10 mouse cellular contexts compared by ENCODE assay signal in genomic region chr10:77035487-77035886, GRCm38 (mm10). TPM values are rescaled to one million over a fixed set of nuclear protein-coding genes. Genes with fewer than 3 reads are reported as not detected.
DNase-seq lines count a peak whose midpoint lies in the region; ATAC-seq and TF ChIP-seq lines count a peak whose summit lies in the region.
"Had no signal": no experiment of that assay in that cellular context is flagged by ENCODE, and none has a peak within 500 bp of the region (broad histone marks: within the 10 kb centered on the region; RNA-seq: fewer than 3 reads in every experiment).

No protein-coding gene starts in this region.

- H3K27me3 ChIP-seq in limb, embryonic 11.5 days (ENCODE audit: control insufficient read depth, insufficient read depth, low read length) = no peaks in the 10 kb centered on the region
- H3K27me3 ChIP-seq in limb, embryonic 10.5 days (ENCODE audit: low read depth, poor library complexity, severe bottlenecking) = peaks cover 13% of the 10 kb centered on the region
- no peaks in the 10 kb centered on the region for H3K27me3 ChIP-seq in heart, embryonic 11.5 days (ENCODE audit: control insufficient read depth, insufficient read depth, low read length)
- H3K27me3 ChIP-seq: forebrain, embryonic 15.5 days had no signal

- H3K9ac ChIP-seq in limb, embryonic 11.5 days (ENCODE audit: low read length) = no peak overlapping the region
- no peak overlapping the region for H3K9ac ChIP-seq in heart, embryonic 11.5 days (ENCODE audit: low read depth, low read length)

- WGBS in limb, embryonic 11.5 days = 90% methylated on average over 6 of the region's 6 CpGs
- 87% methylated on average over 6 of the region's 6 CpGs for WGBS in limb, embryonic 10.5 days
- WGBS in olfactory bulb, adult 2 months = 65% methylated on average over 6 of the region's 6 CpGs
- WGBS in heart, embryonic 11.5 days (ENCODE audit: insufficient replicate concordance) = 70% methylated on average over 6 of the region's 6 CpGs

- no peaks in the 10 kb centered on the region for H3K9me3 ChIP-seq in limb, embryonic 11.5 days (ENCODE audit: control insufficient read depth, low read length)
- H3K9me3 ChIP-seq in limb, embryonic 10.5 days (replicated peaks) = no peaks in the 10 kb centered on the region
- no peaks in the 10 kb centered on the region for H3K9me3 ChIP-seq in heart, embryonic 11.5 days (replicated peaks; ENCODE audit: control insufficient read depth, low read length)
- H3K9me3 ChIP-seq: forebrain, embryonic 15.5 days had no signal

- no peak overlapping the region for H3K27ac ChIP-seq in limb, embryonic 11.5 days (replicated peaks; ENCODE audit: low read depth, low read length)
- H3K27ac ChIP-seq in limb, embryonic 10.5 days = no peak overlapping the region
- peak overlapping the region; percentile 62; the same call in 1 of the 2 replicates for H3K27ac ChIP-seq in cortical plate, adult 2 months (ENCODE audit: insufficient read depth, low read length)
- peak overlapping the region; percentile 34 for H3K27ac ChIP-seq in olfactory bulb, adult 2 months (ENCODE audit: insufficient read depth, low read depth, low read length)
- H3K27ac ChIP-seq in heart, embryonic 11.5 days (ENCODE audit: low read depth, low read length) = no peak overlapping the region
- H3K27ac ChIP-seq: forebrain, embryonic 15.5 days had no signal

- peak; percentile 54; the same call in 1 of the 2 replicates for TF ChIP-seq POLR2A in cortical plate, adult 2 months (IDR thresholded peaks at IDR 0.05; ENCODE audit: extremely low read depth, insufficient read depth, low read length)
- no peak for TF ChIP-seq POLR2A in olfactory bulb, adult 2 months (IDR thresholded peaks at IDR 0.05; ENCODE audit: insufficient read depth, low read depth, low read length)

- DNase-seq in limb, embryonic 11.5 days (ENCODE audit: low spot score) = no peak
- no peak for DNase-seq in limb, embryonic 10.5 days (ENCODE audit: low spot score)
- peak; percentile 34 to 36 for DNase-seq in layer of hippocampus, postnatal 36 days
- DNase-seq in embryo, embryonic 10.5 days (ENCODE audit: low spot score) = no peak
- no peak for DNase-seq in lung, adult 18-20 months
- DNase-seq: heart, postnatal 10 days had no signal

- ATAC-seq in limb, embryonic 11.5 days (ENCODE audit: insufficient number of reproducible peaks, low FRiP score, low TSS enrichment, low read depth) = no peak
- no peak for ATAC-seq in heart, embryonic 11.5 days (replicated peaks; ENCODE audit: insufficient number of reproducible peaks, low FRiP score, low TSS enrichment)
- ATAC-seq: forebrain, embryonic 15.5 days had no signal

- H3K4me2 ChIP-seq in limb, embryonic 11.5 days (ENCODE audit: low read depth, severe bottlenecking) = no peak overlapping the region
- H3K4me2 ChIP-seq in heart, embryonic 11.5 days = no peak overlapping the region
- H3K4me2 ChIP-seq: forebrain, embryonic 15.5 days had no signal

- H3K4me1 ChIP-seq in limb, embryonic 11.5 days (ENCODE audit: control insufficient read depth, insufficient read depth, low read length) = peaks cover 12% of the 10 kb centered on the region
- peaks cover 35% of the 10 kb centered on the region for H3K4me1 ChIP-seq in limb, embryonic 10.5 days
- peaks cover 7% of the 10 kb centered on the region; the same call in 1 of the 2 replicates for H3K4me1 ChIP-seq in cortical plate, adult 2 months (ENCODE audit: control insufficient read depth, insufficient read depth, low read length)
- H3K4me1 ChIP-seq in olfactory bulb, adult 2 months (ENCODE audit: control insufficient read depth, insufficient read depth, low read length) = peaks cover 45% of the 10 kb centered on the region
- peaks cover 6% of the 10 kb centered on the region; the same call in 1 of the 2 replicates for H3K4me1 ChIP-seq in heart, embryonic 11.5 days (ENCODE audit: control insufficient read depth, insufficient read depth, low read length)

- no peak for TF ChIP-seq CTCF in cortical plate, adult 2 months (IDR thresholded peaks at IDR 0.05; ENCODE audit: extremely low read depth, insufficient read depth, low read length)
- TF ChIP-seq CTCF in olfactory bulb, adult 2 months (IDR thresholded peaks at IDR 0.05; ENCODE audit: insufficient read depth, low read depth, low read length) = no peak

- peak overlapping the region; percentile 5; the same call in 1 of the 2 replicates for H3K4me3 ChIP-seq in limb, embryonic 11.5 days (ENCODE audit: low read depth, low read length)
- H3K4me3 ChIP-seq in limb, embryonic 10.5 days = no peak overlapping the region
- H3K4me3 ChIP-seq in cortical plate, adult 2 months (ENCODE audit: insufficient read depth, low read length) = no peak overlapping the region
- no peak overlapping the region for H3K4me3 ChIP-seq in olfactory bulb, adult 2 months (ENCODE audit: insufficient read depth, low read depth, low read length)
- H3K4me3 ChIP-seq in heart, embryonic 11.5 days (ENCODE audit: low read depth, low read length) = no peak overlapping the region

- peaks cover 6% of the 10 kb centered on the region; the same call in 1 of the 2 replicates for H3K36me3 ChIP-seq in limb, embryonic 11.5 days (ENCODE audit: control insufficient read depth, insufficient read depth, low read length)
- peaks cover 45% of the 10 kb centered on the region for H3K36me3 ChIP-seq in limb, embryonic 10.5 days
- peaks cover 3% of the 10 kb centered on the region for H3K36me3 ChIP-seq in heart, embryonic 11.5 days (ENCODE audit: control insufficient read depth, insufficient read depth, low read length)
- H3K36me3 ChIP-seq: forebrain, embryonic 15.5 days had no signal

RNA-seq across cellular contexts. Expression of gene Slc19a1, which starts 3.4 kb away (rescaled TPM):
- 29.2 and 34.1 TPM in 2 replicates for polyA plus RNA-seq in limb, embryonic 11.5 days (2014; fragmentation: Nextera tagmentation; extraction: Ambion mirVana)
- polyA plus RNA-seq in limb, embryonic 10.5 days (2016; fragmentation: Nextera tagmentation; extraction: Ambion mirVana) = 42.4 and 47.2 TPM in 2 replicates
- polyA plus RNA-seq in cortical plate, adult 2 months (2012; rRNA removed) = 37.2 and 37.9 TPM in 2 replicates
- 10 to 100 TPM; 20.7 to 23.3 TPM for total RNA-seq in layer of hippocampus, postnatal 36 days (2021)
- not detected in 2 replicates for polyA plus RNA-seq in olfactory bulb, adult 2 months (2012; ENCODE audit: insufficient read depth, insufficient read length, low replicate concordance, missing spikeins)
- polyA plus RNA-seq in heart, embryonic 11.5 days (2014; fragmentation: Nextera tagmentation; extraction: Ambion mirVana) = 15.3 and 15.8 TPM in 2 replicates

Comparison
In these comparisons a context has a peak if more than half of its experiments do, and no peak if none do; other contexts are left out.
1. DNase-seq: peak in layer of hippocampus, postnatal 36 days (2 of 2); none in limb, embryonic 11.5 days (single experiment), limb, embryonic 10.5 days (single experiment), embryo, embryonic 10.5 days (single experiment) and lung, adult 18-20 months (0 of 2).
2. H3K27ac ChIP-seq: peak in cortical plate, adult 2 months (single experiment) and olfactory bulb, adult 2 months (single experiment); none in limb, embryonic 11.5 days (single experiment), limb, embryonic 10.5 days (single experiment) and heart, embryonic 11.5 days (single experiment).
3. RNA of gene Slc19a1, which starts 3.4 kb away (polyA plus RNA-seq): 42.4 to 47.2 TPM in limb, embryonic 10.5 days, 37.2 to 37.9 TPM in cortical plate, adult 2 months, 29.2 to 34.1 TPM in limb, embryonic 11.5 days and 15.3 to 15.8 TPM in heart, embryonic 11.5 days; not detected in olfactory bulb, adult 2 months; every median in the first group is over 10 times any median in the second.